Mouse (Mus musculus) heart, postnatal 14 days (tissue): ENCODE results near the gene Zdbf2. TPM values are rescaled to one million over a fixed set of nuclear protein-coding genes. Genes with fewer than 3 reads are reported as not detected.
"Not testable (repeated sequence)": the region's sequence is repeated elsewhere in the genome, so short reads cannot be mapped to it uniquely, and the experiment has no call there.

Source experiments
- DNase-seq, 2 experiments: peaks; one replicate each; pipeline ENCODE4 v3.0.0; 2021 to 2022
- intact Hi-C: fragments of 180-260 bp; cut with DNase I; formaldehyde crosslinking; loops from one replicate; pipeline ENCODE4 v1.15.1; 2025
- microRNA-seq, 2 experiments: library from miRNA; unstranded; fragments of <30 nt; microRNA quantifications; one replicate each; pipeline ENCODE4 v1.2.0; 2021 to 2022
- total RNA-seq, 2 experiments: library from RNA; stranded (reverse); gene quantifications; 2 replicates each; pipeline ENCODE4 v1.2.3; 2021

The Zdbf2 gene
- total RNA-seq, 2 experiments from 2014 or later = 1.3 to 1.4 TPM

DNA sequence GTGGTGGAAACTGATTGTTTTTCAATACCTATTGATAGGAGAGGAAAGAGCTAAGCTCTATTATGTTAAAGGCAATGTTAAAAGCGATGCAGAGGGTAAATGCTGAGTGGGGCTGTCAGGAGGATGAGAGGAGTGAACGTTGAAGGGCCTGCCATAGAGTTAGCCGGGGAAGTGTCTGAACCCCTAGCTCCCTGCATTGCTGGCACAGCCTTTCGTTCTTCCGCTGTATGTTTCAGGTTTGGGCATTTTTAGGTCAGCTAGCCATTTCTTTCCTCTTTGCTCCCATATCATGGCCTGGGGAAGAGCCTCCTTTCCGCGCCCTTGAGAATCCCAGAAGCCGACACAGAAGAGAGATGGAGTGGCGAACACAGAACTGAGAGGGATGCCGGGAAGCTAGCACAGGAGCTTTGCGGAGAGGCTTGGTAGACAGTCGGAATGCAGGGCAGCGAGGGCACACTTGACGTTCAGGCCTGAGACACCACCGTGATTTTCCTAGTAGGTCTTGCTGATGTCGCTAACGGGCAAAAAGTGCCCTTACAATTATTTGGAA is 11.9 kb upstream of the Zdbf2 start:
- intact Hi-C loops = loop anchor here (1.0 kb wide), 1 partner anchor 15 kb away; no protein-coding TSS in a partner anchor

DNA sequence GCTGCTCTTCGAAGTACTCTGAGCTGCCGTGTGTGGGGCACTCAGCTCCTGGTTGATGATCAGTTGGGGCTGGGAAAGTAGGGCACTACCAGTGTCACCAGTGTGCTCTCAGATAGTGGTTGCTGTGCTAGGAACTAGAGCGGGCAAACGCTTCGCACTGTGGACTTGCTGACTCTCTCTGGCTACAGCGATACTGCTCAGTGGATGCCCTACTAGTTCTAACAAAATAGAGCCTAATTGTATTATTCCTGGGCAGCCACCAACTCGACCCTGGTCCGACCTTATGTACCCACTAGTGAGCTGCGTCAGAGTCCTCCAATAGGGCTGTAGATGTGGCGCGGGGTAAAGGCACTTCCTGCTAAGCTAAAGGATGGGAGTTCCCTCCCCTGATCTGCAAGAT is 9.4 kb upstream of the Zdbf2 start:
- no peak for DNase-seq
- intact Hi-C loops = no loop called here

More for the DNA sequence above, 11.9 kb upstream of the Zdbf2 start:
- DNase-seq = no peak

DNA sequence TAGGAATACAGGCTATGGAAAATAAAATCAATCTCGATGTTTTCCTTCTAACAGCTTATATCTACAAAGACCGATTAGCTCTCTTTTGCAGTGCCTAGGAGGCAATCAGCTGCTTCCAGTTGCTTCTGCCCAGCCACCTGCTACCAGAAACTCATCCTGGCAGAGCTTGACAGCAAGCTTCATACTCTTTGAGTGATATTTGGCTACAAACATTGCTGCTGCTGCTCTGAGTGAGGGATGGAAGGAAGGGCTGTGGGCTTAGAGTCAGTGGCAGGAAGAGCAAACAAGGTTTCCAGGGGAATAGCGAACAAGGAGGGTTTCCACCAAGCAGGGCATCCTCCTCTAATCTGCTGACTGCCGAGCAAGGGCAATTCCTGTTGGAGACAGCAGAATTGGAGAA is 7.6 kb upstream of the Zdbf2 start:
- no peak for DNase-seq
- intact Hi-C loops = no loop called here

DNA sequence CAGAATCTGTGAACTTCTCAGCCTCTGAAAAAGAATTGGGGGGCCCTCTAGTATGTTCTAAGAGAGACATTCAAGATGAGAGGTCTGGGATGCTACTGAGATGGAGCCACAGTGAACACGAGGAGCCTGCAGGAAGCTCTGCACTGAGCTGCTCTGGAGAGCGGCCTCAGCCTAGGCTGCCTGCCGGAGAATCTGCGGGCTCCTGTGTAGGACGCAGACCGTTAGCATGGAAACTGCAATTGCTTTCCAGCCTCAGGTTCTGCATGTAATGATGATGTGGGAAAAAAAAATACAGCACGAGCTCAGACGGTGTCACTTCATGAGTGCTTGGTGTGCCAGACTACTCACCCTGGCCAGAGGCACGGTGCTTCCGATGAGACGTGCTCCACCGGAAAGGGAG is 6.9 kb upstream of the Zdbf2 start:
- DNase-seq = no peak
- intact Hi-C loops = no loop called here

DNA sequence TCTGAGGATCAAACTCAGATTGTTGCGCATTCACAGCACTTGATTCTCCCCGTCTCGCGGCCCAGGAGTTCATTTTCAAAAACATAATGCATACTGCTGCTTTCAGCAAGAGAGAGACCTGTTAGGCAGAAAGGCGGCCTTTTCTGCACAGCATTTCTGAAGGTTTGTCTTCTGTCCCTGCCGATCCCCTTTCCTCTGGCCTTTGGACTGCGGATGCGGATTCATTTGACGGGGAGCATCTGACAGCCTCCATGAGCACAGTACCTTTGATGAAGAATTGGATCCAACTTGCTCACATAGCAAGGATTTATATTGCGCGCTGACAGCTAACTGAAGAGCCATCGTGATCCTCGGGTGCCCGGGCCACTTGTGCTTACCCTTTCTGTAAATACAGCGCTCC is 6.3 kb upstream of the Zdbf2 start:
- no peak for DNase-seq
- intact Hi-C loops = no loop called here

DNA sequence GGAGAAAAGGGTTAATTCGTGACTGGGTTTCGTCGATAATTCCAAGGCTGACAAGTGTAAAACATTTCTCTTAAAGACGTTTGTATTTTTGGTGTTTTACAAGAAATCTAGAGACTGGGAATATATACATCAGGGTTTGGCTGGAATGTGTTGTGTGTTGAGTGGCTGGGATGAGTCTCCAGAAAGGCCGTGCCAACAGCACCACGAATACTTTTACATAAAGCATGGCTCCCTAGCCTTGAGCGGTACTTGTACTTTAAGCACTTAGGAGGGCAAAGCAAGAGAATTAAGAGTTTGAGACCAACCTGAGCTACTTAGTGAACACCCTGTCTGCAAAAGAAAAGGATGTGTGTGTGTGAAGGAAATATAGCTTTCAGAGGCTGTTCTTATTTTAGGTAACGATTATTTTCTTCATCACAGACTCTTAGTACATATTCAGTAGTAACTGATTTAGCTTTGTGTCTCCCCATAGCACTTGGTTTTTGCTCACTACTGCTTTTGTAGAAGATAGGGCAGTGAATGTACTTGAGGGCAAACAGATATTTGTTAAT is 865 bp upstream of the Zdbf2 start:
- intact Hi-C loops = no loop called here
- DNase-seq = no peak

DNA sequence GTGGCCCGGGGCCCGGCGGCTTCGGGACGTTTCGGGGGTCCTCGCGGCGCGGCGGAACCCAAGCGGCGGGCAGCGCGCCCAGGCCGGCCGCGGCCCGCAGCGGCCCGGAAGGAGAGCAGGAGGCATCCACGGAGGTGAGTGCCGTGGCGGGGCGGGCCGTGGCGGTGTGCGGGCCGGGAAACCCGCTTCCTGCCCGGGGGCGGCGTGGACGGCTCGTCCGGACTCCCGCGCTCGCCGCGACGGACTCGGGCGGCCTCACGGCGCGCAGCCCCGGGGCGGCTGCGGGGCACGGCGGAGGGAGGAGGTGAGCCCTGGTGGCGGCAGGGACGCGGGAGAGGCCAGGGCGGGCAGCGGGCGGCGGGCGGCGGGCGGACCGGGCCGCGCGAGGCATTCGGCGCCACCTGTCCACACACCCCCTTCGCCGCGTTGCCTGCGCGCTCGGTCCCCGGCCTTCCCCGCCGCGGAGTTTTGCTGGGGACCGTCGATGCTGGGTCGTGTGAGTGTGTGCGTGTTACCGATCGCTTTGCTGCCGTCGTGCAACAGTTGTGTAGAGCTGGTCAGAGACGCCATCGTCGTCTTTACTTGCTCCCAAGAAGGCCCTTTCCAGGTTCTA is 380 bp downstream of the Zdbf2 start:
- intact Hi-C loops = no loop called here
- DNase-seq = no peak

DNA sequence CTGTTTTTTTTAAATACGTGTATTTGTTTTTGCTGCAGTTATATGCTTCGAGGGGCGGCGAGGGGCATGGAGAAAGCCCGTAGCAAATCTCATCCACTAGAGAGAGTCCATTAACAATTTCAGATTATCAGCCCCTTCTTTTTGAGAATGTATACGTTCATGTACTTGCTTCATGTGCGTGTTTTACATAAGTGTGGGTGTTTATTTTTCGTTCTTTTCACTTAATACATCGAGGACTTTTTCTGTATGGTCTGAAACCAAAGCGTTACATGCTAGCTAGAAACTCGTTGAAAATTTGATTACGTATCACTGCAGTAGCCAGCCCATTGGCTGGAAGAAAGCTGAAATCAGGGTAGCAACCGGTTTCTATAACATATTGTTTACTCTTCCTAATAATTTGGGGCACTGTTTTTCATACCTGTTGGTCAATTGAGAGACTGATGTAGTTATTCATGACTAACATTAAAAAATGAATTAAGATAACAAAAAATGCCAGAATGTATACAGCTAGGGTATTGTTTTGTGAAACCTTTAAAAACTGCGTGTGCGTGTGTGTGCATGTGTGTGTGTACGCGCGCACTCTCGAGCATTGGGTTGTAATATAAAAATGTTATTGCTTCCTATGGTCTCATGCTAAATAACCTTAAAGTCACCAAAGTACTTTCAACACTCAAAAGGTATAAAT is 1.1 kb downstream of the Zdbf2 start:
- DNase-seq = no peak
- intact Hi-C loops = no loop called here

DNA sequence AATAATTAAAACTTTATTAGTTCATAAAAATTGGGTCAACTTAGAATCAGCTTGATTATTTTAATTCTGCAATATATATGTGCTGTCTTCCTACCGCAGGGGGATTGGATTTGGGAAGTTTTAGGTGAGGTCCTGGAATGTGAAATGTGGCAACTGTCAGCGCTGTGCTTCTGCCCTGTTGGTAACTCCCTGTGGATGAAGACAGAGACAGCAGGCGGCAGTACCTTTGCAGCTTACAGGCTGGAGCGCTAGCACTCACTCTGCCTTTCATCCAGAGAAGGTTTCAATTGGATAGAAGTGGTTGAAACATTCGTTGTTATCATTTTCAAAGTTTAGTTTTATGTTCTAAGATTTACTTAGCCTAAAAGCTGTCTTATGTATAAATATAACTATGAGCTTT is 5.0 kb downstream of the Zdbf2 start:
- intact Hi-C loops = no loop called here

DNA sequence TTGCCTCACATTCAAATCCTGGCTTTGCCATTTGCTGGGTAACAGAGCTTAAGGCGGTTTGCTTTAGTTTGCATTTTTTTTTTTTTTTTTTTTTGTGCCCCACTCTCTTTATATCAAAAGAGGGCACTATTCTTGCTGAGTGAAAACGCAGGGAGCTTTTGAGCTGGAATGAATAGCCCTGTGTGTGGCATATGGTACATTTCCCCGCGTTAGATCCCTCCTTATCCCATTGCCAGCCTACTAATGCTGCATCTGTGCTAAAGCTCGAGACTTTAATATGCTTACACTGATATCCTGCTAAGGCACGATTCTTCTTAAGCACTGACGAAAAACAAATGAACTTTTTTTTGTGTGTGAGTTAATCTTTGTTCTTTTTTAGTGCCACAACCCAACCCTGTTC is 20.9 kb downstream of the Zdbf2 start:
- intact Hi-C loops = no loop called here
- no peak for DNase-seq

More for the DNA sequence above, 5.0 kb downstream of the Zdbf2 start:
- DNase-seq = no peak

DNA sequence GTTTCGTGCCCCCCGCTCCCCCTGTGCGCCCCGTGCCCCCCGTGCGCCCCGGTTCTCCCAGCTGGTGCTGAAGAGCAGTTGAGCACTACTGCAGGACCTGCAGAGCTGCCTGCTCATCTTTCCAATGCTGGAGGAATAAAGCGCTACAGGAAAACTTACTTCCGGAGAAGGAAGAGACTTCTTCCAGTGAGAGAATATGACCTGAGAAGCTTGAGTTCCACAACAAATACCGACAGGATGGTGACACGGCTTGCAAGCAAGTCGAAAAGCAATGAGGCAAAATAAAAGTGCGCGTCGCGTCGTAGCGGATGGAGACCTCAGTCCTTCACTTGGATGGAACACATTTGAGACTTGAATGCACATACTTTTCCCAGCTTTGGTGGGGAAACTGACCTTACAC is 36.6 kb downstream of the Zdbf2 start:
- no peak for DNase-seq
- intact Hi-C loops = no loop called here

DNA sequence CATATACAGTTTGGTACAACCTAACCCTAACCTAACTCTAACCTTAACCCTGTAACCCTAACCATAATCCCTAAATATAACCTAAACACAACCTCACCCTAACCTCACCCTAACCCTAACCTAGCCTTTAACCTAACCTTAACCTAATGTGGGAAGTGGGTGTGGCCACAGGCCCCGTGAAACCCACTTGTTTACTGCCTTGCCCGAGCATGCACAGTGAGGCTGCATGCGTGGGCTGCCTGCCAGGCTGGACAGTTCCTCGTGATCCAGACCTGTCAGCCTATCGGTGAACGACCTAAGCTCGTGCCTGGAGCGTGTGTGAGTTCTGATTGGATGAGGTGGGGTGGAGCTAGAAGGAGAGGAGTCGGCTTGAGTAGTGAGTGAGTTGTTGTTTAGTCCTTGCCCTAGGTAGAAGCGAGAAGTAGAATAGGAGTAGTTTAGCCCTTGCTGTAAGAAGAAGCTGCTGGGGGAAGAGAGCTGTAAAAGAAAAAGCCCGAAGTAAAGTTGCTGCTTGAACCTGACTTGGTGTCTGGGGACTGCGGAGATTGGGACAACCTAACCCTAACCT is 50.6 kb downstream of the Zdbf2 start:
- intact Hi-C loops, DNase-seq: not testable (repeated sequence)

Small RNA genes lying within 50 kb of the gene (microRNA-seq; reads per million reads assigned to microRNA genes)
- 0 to 0.12 reads per million in 2 experiments for gene Gm24513

Other genes starting within 250 kb of the Zdbf2 start
- gene Ino80d, start 158.6 kb upstream of the Zdbf2 start, total RNA-seq = 10 to 100 TPM; 24.4 to 25.3 TPM
- 100 to 1,000 TPM; 353 to 397 TPM for gene Eef1b2, start 96.4 kb upstream of the Zdbf2 start, total RNA-seq
- gene Ndufs1, start 96.4 kb upstream of the Zdbf2 start, total RNA-seq = 100 to 1,000 TPM; 776 to 791 TPM
- under 1 TPM; 0.36 to 0.59 TPM for gene Gpr1, start 58.7 kb upstream of the Zdbf2 start, total RNA-seq
- gene Adam23, start 172.6 kb downstream of the Zdbf2 start, total RNA-seq = 1 to 10 TPM; 2.8 to 3.5 TPM